Mouse (Mus musculus): ENCODE data around the gene Ube2j2. TPM values are rescaled to one million over a fixed set of nuclear protein-coding genes. Genes with fewer than 3 reads are reported as not detected.

Ube2j2 gene
- polyA plus RNA-seq, 1 experiment from 2014 or later, result 98.6 TPM

DNA sequence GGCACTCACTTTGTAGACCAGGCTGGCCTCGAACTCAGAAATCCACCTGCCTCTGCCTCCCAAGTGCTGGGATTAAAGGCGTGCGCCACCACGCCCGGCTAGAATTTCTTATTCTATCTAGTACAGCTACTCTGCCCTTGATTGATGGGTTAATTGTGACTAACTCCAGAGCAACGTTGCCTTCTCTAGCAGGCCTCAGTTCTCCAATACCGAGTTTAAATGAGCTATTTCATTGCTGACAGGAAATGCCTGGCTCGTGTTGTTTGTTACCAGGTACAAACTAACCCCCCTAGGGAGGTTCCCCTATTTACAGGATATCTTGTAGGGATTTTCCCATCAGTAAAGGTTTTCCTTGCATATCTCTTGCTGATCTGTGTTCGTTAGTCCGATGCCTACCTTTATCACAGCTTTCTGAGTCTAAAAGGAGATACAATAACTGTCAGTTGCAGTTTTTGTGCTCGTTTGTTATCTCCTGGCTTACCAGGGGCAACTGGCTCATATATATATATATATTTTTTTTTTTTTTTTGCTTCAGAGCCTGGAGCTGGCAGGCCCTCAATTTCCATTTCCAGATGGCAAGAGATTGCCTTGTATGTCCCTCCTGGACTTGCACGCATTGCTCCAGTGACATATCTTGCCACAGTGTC, 37.9 kb downstream of the Ube2j2 start:
- ATAC-seq (ENCODE audit: insufficient number of reproducible peaks, insufficient read depth, low FRiP score, low read depth), result no peak
- Histone ChIP-seq H3K9ac (ENCODE audit: low read length) (no peak overlapping the region), H3K36me3 (ENCODE audit: control insufficient read depth, insufficient read depth, low read length) (no peaks in the 10 kb centered on the region), H3K27me3 (ENCODE audit: control insufficient read depth, insufficient read depth, low read length) (0 out of 2 replicates have a peak, but pooled peaks cover 9% of the 10 kb centered on the region), H3K9me3 (ENCODE audit: control insufficient read depth, low read length) (0 out of 2 replicates have a peak, but pooled peaks cover 3% of the 10 kb centered on the region), H3K27ac (replicated peaks in 1 of 2; ENCODE audit: control insufficient read depth in 1 of 2, insufficient read depth in 1 of 2, low read depth in 2 of 2, low read length in 2 of 2) (no peak overlapping the region), H3K4me3 (ENCODE audit: control insufficient read depth in 1 of 2, insufficient read depth in 1 of 2, low read depth in 1 of 2, low read length in 2 of 2) (no peak overlapping the region), H3K4me2 (ENCODE audit: low read length) (no peak overlapping the region), H3K4me1 (ENCODE audit: control insufficient read depth in 2 of 2, insufficient read depth in 2 of 2, low read length in 2 of 2) (no peaks in the 10 kb centered on the region)
- 71% methylated on average over 12 of the region's 12 CpGs for WGBS

DNA sequence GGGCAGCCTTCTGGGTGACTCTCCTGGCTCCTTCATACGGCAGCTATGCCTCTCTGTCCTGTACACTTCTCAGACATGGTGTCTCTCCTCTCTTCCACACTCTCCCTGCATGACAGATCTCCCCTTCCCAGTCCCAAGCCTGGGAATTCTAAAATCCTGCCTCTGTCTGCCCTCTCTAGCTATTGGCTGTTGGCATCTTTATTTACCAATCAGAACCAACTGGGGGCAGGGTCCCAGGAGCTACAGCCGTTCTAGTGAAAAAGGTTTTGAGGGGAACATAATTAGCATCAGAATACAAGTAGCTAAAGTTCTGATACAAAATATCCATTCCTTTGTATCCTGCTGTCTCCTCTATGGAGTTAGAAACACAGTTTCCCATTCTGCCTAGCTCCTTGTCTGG, 40.2 kb downstream of the Ube2j2 start:
- 22% methylated on average over 2 of the region's 2 CpGs for whole genome bisulfite sequencing
- ATAC-seq (ENCODE audit: insufficient number of reproducible peaks, insufficient read depth, low FRiP score, low read depth), result no peak
- no peaks in the 10 kb centered on the region for H3K4me1 ChIP-seq (ENCODE audit: control insufficient read depth in 2 of 2, insufficient read depth in 2 of 2, low read length in 2 of 2)
- H3K9ac ChIP-seq (ENCODE audit: low read length), result no peak overlapping the region
- H3K9me3 ChIP-seq (ENCODE audit: control insufficient read depth, low read length), result no peaks in the 10 kb centered on the region
- H3K36me3 ChIP-seq (ENCODE audit: control insufficient read depth, insufficient read depth, low read length), result no peaks in the 10 kb centered on the region
- H3K4me3 ChIP-seq (ENCODE audit: control insufficient read depth in 1 of 2, insufficient read depth in 1 of 2, low read depth in 1 of 2, low read length in 2 of 2), result no peak overlapping the region
- H3K4me2 ChIP-seq (ENCODE audit: low read length), result no peak overlapping the region
- 0 out of 2 replicates have a peak, but pooled peaks cover 9% of the 10 kb centered on the region for H3K27me3 ChIP-seq (ENCODE audit: control insufficient read depth, insufficient read depth, low read length)
- H3K27ac ChIP-seq (replicated peaks in 1 of 2; ENCODE audit: control insufficient read depth in 1 of 2, insufficient read depth in 1 of 2, low read depth in 2 of 2, low read length in 2 of 2), result no peak overlapping the region

DNA sequence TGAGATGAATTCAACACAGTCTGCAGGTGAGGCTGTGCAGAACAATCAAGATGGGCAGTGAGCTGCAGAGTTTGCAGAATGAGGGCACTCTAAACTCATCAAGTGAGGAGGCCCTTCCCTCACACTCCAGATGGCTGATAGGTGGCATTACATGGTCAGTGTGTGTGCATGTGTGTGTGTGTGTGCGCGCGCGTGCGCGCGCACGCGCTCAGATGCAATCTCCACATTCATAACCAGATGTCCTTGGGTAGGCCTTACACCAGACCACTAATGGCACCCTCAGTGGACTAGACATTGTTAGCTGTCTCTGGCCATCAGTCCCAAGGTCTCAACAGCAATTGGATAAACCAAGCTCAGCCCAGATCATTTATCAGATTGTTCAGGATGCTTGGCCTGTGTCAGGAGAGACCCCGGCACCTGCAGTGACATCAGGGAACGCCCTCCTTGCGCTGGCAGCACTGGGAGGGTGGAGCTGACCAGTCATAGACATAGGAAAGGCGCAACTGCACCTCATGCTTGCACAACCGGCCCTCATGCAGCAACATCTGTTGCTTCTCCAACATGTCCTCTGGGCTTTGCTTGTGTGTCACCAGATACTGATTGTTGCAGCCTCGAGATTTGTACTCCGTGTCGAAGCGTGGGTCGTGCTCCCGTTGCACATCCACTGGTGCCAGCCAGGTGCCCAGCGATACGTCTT, 47.7 kb downstream of the Ube2j2 start:
- Histone ChIP-seq H3K4me2 (ENCODE audit: low read length) (peak overlapping the region; percentile 97), H3K4me3 (ENCODE audit: control insufficient read depth in 1 of 2, insufficient read depth in 1 of 2, low read depth in 1 of 2, low read length in 2 of 2) (peak overlapping the region; percentile 69 to 81), H3K27ac (replicated peaks in 1 of 2; ENCODE audit: control insufficient read depth in 1 of 2, insufficient read depth in 1 of 2, low read depth in 2 of 2, low read length in 2 of 2) (no peak overlapping the region; a peak in 1 of 4 replicates), H3K27me3 (ENCODE audit: control insufficient read depth, insufficient read depth, low read length) (no peaks in the 10 kb centered on the region), H3K9ac (ENCODE audit: low read length) (peak overlapping the region; percentile 71), H3K36me3 (ENCODE audit: control insufficient read depth, insufficient read depth, low read length) (peaks cover 6% of the 10 kb centered on the region), H3K9me3 (ENCODE audit: control insufficient read depth, low read length) (no peaks in the 10 kb centered on the region), H3K4me1 (ENCODE audit: control insufficient read depth in 2 of 2, insufficient read depth in 2 of 2, low read length in 2 of 2) (peaks cover 7 to 23% of the 10 kb centered on the region in 2 experiments)
- no peak for ATAC-seq (ENCODE audit: insufficient number of reproducible peaks, insufficient read depth, low FRiP score, low read depth)
- 85% methylated on average over 22 of the region's 22 CpGs for WGBS

DNA sequence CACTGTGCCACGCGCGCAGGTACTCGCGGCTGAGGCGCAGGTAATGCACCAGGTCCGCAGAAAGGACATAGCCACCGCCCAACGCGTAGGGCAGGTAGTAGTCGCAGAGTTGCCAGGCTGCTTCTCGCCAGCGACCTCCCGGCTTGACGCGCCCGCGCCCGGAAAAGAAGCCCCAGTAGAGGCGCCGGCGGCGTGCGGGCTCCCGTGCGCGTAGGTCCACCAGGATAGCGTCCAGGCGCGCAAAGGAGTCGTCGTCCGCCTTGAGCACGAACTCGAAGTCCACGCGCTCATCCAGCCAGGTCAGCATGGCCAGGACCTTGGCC, 48.2 kb downstream of the Ube2j2 start:
- 25% methylated on average over 37 of the region's 37 CpGs for WGBS
- H3K27ac ChIP-seq (replicated peaks in 1 of 2; ENCODE audit: control insufficient read depth in 1 of 2, insufficient read depth in 1 of 2, low read depth in 2 of 2, low read length in 2 of 2), result peak overlapping the region; percentile 90 to 93; a peak in 3 of 4 replicates
- no peaks in the 10 kb centered on the region for H3K27me3 ChIP-seq (ENCODE audit: control insufficient read depth, insufficient read depth, low read length)
- peak overlapping the region; percentile 69 to 81 for H3K4me3 ChIP-seq (ENCODE audit: control insufficient read depth in 1 of 2, insufficient read depth in 1 of 2, low read depth in 1 of 2, low read length in 2 of 2)
- peaks cover 11% of the 10 kb centered on the region for H3K36me3 ChIP-seq (ENCODE audit: control insufficient read depth, insufficient read depth, low read length)
- no peak for ATAC-seq (ENCODE audit: insufficient number of reproducible peaks, insufficient read depth, low FRiP score, low read depth)
- H3K9me3 ChIP-seq (ENCODE audit: control insufficient read depth, low read length), result no peaks in the 10 kb centered on the region
- H3K4me2 ChIP-seq (ENCODE audit: low read length), result peak overlapping the region; percentile 97
- peak overlapping the region; percentile 71 for H3K9ac ChIP-seq (ENCODE audit: low read length)
- H3K4me1 ChIP-seq (ENCODE audit: control insufficient read depth in 2 of 2, insufficient read depth in 2 of 2, low read length in 2 of 2), result peaks cover 7 to 23% of the 10 kb centered on the region in 2 experiments

DNA sequence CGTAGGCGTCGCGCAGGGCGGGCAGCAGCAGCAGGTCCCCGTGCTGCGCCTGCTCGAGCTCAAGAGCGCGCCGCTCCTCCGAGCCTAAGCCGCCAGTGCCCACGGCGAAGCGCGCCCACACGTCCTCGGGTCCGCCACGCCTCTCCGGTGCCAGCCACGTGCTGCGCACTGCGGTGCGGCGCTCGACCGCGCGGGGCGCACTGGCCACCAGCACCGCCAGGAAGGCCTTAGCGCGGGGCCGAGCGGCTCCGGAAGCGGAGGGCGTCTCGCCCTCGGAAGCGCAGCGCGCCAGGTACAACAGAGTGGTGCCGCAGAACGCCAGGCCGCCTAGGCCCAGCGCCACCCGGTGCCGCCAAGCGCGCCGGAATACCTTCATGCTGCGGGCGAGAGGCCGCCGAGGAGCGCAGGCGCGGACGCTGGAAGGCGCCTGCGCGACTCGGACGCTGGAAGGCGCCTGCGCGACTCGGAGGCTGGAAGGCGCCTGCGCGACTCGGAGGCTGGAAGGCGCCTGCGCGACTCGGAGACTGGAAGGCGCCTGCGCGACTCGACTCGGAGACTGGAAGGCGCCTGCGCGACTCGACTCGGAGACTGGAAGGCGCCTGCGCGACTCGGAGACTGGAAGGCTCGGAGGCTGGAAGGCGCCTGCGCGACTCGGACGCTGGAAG, 48.7 kb downstream of the Ube2j2 start, which contains the start of the genes B3galt6 and Sdf4:
Gene B3galt6, minus strand, starts transcription at position 409 of the 665 bp plus-strand sequence.
Gene Sdf4, plus strand, starts transcription at position 632 of the 665 bp plus-strand sequence.
- Histone ChIP-seq H3K9ac (ENCODE audit: low read length) (peak within 1 kb of the TSS; percentile 86), H3K4me1 (ENCODE audit: control insufficient read depth in 2 of 2, insufficient read depth in 2 of 2, low read length in 2 of 2) (peaks cover 7 to 23% of the 10 kb centered on the region in 2 experiments)
- under 1% methylated on average over 99 of the region's 99 CpGs for WGBS

DNA sequence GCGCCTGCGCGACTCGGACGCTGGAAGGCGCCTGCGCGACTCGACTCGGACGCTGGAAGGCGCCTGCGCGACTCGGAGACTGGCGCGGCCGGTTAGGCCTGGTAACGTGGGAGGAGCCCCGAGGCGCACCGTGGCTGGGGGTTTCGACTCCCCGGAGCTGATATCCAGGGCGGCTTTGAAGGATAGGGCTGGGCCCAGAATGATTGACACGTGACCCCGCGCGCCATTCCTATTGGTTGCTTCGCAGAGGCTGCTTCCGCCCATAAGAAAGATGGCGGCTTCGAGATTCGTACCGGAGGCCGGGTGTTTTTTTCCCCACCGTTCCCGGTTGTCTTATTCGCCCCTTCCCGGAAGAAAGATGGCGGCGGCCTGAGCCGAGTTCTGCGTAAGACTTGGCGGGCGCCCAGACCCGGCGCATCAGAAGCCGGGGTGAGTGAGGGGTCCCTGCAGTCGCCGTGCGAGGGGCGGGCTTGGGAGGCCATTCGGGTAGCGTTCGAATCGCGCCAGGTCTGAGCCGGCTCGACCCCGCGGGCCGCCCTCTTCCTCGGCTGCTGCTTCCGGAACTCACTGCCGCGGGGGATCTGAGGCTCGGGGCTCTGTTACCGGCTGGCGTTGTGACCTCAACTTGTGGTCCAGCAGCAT, 49.4 kb downstream of the Ube2j2 start:
- H3K4me3 ChIP-seq (ENCODE audit: control insufficient read depth in 1 of 2, insufficient read depth in 1 of 2, low read depth in 1 of 2, low read length in 2 of 2), result peak overlapping the region; percentile 81 to 95
- peaks cover 23% of the 10 kb centered on the region for H3K36me3 ChIP-seq (ENCODE audit: control insufficient read depth, insufficient read depth, low read length)
- no peaks in the 10 kb centered on the region for H3K27me3 ChIP-seq (ENCODE audit: control insufficient read depth, insufficient read depth, low read length)
- WGBS, result under 1% methylated on average over 70 of the region's 70 CpGs
- H3K9me3 ChIP-seq (ENCODE audit: control insufficient read depth, low read length), result no peaks in the 10 kb centered on the region
- H3K4me2 ChIP-seq (ENCODE audit: low read length), result peak overlapping the region; percentile 68
- peak overlapping the region; percentile 86 for H3K9ac ChIP-seq (ENCODE audit: low read length)
- peak overlapping the region; percentile 92 to 98 for H3K27ac ChIP-seq (replicated peaks in 1 of 2; ENCODE audit: control insufficient read depth in 1 of 2, insufficient read depth in 1 of 2, low read depth in 2 of 2, low read length in 2 of 2)
- H3K4me1 ChIP-seq (ENCODE audit: control insufficient read depth in 2 of 2, insufficient read depth in 2 of 2, low read length in 2 of 2), result peaks cover 7 to 23% of the 10 kb centered on the region in 2 experiments
- ATAC-seq (ENCODE audit: insufficient number of reproducible peaks, insufficient read depth, low FRiP score, low read depth), result peak; percentile 87

More for the DNA sequence above, 48.7 kb downstream of the Ube2j2 start, which contains the start of the genes B3galt6 and Sdf4:
- Histone ChIP-seq H3K27ac (replicated peaks in 1 of 2; ENCODE audit: control insufficient read depth in 1 of 2, insufficient read depth in 1 of 2, low read depth in 2 of 2, low read length in 2 of 2) (peak within 1 kb of the TSS; percentile 92 to 98), H3K27me3 (ENCODE audit: control insufficient read depth, insufficient read depth, low read length) (no peaks in the 10 kb centered on the region), H3K4me3 (ENCODE audit: control insufficient read depth in 1 of 2, insufficient read depth in 1 of 2, low read depth in 1 of 2, low read length in 2 of 2) (peak within 1 kb of the TSS; percentile 81 to 95), H3K9me3 (ENCODE audit: control insufficient read depth, low read length) (no peaks in the 10 kb centered on the region), H3K36me3 (ENCODE audit: control insufficient read depth, insufficient read depth, low read length) (peaks cover 16% of the 10 kb centered on the region), H3K4me2 (ENCODE audit: low read length) (peak within 1 kb of the TSS; percentile 97)
- peak; percentile 83 for ATAC-seq (ENCODE audit: insufficient number of reproducible peaks, insufficient read depth, low FRiP score, low read depth)

DNA sequence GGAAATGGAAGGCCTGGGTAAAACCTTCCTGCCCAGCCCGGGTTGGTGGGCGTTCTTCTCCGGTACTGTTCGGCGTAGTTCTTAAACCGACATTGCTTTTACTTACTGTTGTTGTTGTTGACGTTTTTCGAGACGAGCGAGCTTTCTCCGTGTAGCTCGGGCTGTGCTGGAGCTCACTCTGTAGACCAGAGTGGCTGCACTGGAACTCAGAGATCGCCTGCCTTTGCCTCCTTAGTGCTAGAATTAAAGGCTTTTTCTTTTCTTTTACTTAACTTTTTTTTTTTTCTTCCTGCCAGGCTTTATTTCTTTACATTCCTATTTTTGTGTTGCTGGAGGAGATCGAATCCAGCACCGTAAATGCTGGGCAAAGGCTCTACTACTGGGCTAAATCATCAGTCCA, 50.0 kb downstream of the Ube2j2 start:
- Histone ChIP-seq H3K27me3 (ENCODE audit: control insufficient read depth, insufficient read depth, low read length) (no peaks in the 10 kb centered on the region), H3K4me3 (ENCODE audit: control insufficient read depth in 1 of 2, insufficient read depth in 1 of 2, low read depth in 1 of 2, low read length in 2 of 2) (peak overlapping the region; percentile 81 to 95), H3K9ac (ENCODE audit: low read length) (peak overlapping the region; percentile 86), H3K27ac (replicated peaks in 1 of 2; ENCODE audit: control insufficient read depth in 1 of 2, insufficient read depth in 1 of 2, low read depth in 2 of 2, low read length in 2 of 2) (peak overlapping the region; percentile 92 to 98), H3K4me1 (ENCODE audit: control insufficient read depth in 2 of 2, insufficient read depth in 2 of 2, low read length in 2 of 2) (peaks cover 7 to 23% of the 10 kb centered on the region in 2 experiments), H3K36me3 (ENCODE audit: control insufficient read depth, insufficient read depth, low read length) (peaks cover 28% of the 10 kb centered on the region), H3K9me3 (ENCODE audit: control insufficient read depth, low read length) (no peaks in the 10 kb centered on the region), H3K4me2 (ENCODE audit: low read length) (peak overlapping the region; percentile 68)
- ATAC-seq (ENCODE audit: insufficient number of reproducible peaks, insufficient read depth, low FRiP score, low read depth), result no peak
- 5% methylated on average over 15 of the region's 15 CpGs for WGBS

Data from heart, embryonic 14.5 days (tissue).